Mouse (Mus musculus): ENCODE measurements around the gene Wbp1l.
"Not testable (repeated sequence)": the region's sequence is repeated elsewhere in the genome, so short reads cannot be mapped to it uniquely, and the experiment has no call there.

Wbp1l gene

DNA sequence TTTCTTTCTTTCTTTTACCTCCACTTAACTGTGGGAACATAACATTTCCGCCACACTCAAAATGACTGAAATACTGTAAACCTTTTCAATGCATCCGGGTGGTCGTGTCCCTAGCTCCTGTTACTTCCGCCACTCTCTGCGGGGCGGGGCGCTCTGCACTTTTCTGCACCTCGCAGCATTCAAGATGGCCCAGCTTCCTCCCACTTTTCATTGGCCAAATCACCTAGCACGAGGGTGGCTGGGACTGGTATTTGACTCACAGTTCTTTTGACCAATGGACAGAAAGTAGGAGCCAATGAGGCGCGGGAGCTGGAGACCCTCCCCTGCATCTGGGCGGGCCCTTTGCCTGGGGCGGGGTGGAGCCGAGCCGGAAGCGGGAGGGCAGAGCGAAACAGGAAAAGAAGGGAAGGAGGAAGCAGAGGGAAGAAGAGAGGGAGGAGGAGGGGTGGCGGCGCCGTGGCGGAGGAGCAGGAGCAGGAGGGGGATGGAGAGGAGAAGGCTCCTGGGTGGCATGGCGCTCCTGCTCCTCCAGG lies at the start of gene Wbp1l:
TSS of gene Wbp1l (plus strand) at position 365 of the 533 bp plus-strand sequence.
- DNase-seq (ENCODE audit: low spot score in 2 of 2): peak; percentile 99

DNA sequence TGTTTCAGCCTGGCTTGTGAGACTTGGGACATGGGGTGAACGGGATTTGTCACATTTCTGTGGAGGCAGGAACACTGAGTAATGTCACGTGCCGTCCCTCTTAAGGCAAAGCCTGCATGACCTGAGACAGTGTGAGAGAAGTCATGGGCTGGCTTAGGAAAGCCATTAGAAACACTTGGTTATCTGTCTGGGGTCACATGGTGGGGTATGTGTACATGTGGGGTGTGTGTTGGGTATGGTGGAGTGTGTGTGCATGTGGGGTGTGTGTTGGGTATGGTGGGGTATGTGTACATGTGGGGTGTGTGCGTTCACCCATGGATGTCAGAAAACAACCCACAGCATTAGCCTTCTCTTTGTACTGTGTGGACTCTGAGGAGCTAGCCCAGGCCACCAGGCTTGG lies 48.5 kb upstream of the Wbp1l start:
- no peak for DNase-seq (ENCODE audit: low spot score in 2 of 2)

DNA sequence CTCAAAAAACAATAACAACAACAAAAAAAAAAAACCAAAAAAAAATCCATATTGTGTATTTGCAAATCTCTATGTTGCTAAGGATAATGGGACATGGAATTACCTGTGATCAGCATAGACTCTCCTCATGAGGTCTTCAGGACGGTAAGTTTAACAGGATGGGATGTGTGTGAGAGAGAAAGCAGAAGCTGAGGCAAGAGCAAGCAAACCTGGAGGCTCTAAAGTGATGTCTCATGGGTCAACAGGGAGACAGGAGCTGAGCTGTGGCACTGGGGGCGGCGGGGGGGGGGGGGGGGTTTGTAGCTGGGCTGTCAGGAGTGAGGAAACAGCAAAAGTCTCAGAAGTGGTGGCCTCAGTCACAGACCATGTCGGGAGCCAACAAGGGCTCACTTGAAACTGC lies 46.4 kb upstream of the Wbp1l start:
- no peak for DNase-seq (ENCODE audit: low spot score in 2 of 2)

DNA sequence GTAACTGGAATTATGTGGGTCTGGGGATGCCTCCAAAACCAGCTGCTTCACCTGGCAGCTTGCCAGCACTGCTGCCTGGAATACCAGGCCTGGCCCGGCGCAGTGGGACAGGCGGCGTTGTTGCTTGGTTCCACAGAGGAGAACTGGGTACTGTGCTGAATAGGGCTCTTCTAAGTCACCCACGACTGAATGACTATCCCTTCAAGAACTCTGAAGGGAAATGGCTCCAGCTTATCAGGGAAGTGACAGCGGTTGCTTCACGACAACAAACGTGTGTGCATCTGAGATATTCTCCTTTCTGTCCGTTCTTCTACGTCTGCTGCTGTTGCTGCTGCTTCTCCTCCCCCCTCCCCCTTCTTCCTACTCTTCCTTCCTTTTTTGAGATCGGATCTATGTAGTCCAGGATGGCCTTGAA lies 45.3 kb upstream of the Wbp1l start:
- no peak for DNase-seq (ENCODE audit: low spot score in 2 of 2)

DNA sequence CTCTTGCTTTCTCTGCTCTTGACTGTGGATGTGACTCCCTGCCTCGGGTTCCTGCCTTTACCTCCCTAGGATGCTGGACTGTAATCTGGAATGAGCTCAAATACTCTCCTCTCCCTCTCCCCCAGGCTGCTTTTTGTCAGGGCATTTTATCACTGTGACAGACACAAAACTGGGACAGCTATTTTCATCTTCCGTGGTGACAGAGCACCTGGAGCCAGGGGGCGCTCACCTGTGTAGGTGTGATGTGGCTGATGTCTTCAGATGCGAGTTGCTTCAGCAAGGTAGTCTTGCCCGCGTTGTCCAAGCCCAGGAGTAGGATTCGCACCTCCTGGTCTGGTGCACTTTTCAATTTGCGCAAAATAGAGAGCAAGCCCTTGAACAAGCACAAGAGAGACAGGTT lies 40.9 kb upstream of the Wbp1l start:
- DNase-seq (ENCODE audit: low spot score in 2 of 2): no peak

DNA sequence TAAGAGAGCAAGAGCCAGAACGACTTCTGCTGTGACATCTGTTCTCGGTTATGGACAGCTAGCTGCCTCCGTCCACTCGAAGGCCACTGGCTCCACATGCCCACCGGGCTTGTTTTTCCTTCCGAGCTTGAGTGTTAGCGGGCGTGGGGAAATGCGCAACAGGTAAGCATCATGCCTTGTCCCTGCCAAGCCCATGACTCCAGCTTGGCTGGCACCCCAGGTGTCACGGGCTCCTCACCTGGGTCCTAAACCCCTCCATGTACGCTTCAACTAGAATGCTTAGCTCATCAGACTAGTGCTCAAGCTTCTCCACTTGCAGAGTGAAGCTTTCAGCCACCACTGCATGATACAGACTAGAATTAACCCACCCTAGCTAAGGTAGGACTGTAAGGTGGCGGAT lies 40.3 kb upstream of the Wbp1l start:
- DNase-seq (ENCODE audit: low spot score in 2 of 2): no peak

DNA sequence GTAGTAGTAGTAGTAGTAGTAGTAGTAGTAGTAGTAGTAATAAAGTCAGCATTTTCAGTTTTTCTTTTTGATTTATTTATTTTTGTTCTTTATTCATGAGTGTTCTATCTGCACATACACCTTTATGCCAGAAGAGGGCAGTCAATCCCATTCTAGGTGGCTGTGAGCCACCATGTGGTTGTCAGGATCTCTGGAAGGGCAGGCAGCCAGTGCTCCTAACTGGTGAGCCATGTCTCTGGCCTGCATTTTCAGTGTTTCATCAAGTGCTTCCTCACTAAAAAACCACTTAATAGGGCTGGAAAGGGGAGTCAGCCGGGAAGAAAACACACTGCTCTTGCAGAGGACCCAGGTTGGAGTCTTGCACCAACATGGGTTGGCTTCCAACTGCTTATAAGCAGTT lies 36.8 kb upstream of the Wbp1l start:
- DNase-seq (ENCODE audit: low spot score in 2 of 2): peak; percentile 49 to 68

DNA sequence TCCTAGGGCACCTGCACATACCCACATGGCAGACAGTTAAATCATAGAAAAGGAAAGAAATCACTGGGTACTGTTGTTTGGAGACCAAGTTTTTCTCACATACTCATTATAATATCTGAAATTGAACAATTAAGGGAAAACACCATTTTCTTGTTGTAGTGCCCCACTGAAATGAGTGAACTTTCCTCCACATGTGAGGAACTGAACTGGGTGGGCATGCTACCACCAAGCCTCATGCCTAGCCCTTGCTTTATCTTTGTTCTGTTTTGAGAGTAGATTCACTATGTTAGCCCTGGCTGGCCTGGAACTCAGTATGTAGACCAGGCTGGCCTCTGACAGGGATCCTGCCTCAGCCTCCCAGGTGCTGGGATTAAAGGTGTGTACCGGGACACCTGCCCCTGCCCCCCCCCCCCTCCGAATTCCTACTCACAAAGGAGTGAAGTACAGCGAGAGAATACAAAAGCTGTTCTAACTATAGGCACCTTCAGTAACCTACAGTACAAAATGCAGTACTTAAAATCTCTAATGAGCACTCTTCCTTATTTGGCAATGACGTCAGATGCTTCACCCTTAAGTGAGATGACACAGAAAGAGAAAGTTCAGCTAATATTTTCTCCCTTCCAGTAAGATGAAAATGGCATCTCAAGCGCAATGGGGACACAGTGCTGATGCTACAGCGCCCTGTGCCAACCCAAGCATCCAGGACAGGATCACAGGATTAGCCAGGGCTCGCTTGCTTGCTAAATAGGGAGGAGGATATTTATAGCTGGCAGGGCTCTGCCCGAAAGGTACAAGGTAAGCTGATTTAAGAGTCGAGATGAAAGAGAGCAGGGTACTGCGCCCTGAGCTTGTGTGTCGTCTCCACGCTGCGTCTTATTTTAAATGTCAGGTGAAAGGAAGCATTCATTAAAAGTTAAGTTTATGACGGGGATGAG lies 36.0 kb upstream of the Wbp1l start:
- DNase-seq (ENCODE audit: low spot score in 2 of 2): peak; percentile 41 to 54

DNA sequence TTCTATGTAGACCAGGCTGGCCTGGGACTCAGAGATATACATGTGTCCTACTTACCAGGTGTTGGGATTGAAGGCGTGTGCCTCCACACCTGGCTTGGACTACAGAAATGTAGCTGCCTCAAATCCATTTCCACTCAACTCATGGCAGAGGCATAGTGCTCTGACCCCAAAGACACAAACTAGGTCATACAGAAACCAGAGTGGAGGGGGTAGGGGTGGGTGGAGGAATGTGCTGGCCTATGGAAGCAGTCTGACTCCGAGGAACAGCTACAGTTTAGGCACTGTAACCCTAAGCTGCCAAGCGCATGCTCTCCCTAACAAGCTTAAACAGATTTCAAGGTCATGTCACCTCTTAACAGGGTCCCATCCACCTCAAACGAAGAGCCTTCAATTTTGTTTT lies 35.3 kb upstream of the Wbp1l start:
- no peak for DNase-seq (ENCODE audit: low spot score in 2 of 2)

DNA sequence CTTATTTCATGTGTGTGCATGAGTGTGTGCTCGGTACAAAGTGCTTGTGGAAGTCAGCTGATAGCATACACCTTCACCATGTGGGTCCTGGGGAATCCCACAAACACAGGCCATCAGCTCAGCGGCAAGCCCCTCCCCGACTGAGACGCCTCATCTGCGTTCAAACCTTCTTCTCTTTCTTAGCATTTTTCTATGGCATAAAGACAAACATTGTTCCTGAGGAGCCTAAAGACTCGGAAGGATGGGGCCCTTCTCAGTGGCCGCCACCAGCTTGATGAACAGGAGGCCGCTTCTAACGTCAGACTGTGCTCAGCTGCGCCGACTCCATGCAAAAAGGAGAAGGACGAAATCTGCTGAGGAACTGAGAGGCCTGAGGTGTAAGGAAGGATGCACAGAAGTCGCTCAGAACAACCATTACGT lies 34.8 kb upstream of the Wbp1l start:
- no peak for DNase-seq (ENCODE audit: low spot score in 2 of 2)

DNA sequence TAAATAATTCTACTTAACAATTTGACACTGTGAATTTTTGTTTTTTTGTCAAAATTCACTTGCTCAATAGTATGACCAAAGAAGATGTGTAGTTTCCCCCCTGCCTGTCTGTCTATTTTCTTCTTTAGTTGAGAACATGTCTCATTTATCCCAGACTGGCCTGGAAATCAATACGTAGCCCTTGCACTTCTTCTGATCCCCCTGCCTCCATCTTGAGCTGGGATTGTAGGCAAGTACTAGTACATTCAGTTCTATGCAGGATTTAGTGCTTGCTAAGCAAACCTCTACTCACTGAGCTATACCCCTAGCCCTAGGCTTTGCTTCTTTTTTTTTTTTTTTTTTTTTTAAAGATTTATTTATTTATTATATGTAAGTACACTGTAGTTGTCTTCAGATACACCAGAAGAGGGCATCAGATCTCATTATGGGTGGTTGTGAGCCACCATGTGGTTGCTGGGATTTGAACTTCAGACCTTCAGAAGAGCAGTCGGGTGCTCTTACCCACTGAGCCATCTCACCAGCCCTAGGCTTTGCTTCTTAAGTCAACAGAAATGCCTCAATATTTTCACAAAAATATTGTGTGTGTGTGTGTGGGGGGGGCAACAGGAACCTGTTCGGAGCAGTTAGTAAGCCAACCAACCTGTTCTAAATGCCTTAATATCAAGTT lies 27.5 kb upstream of the Wbp1l start:
- not testable (repeated sequence) for DNase-seq (ENCODE audit: low spot score in 2 of 2)

DNA sequence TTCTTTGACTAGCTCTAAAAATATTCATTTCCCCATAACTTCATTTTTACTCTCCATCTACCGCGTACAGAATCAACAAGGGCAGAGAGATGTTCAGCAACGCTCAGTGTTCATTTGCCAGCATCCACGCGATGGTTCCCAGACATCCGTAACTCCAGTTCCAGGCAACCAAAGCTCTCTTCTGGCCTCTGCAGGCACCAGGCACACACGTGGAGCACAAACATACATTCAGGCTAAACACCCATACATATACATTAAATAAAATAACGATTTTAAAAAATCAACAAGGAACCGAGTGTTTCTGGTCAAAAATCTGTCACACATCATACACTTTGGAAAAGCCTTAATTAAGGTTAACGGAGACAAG lies 27.0 kb upstream of the Wbp1l start:
- no peak for DNase-seq (ENCODE audit: low spot score in 2 of 2)

DNA sequence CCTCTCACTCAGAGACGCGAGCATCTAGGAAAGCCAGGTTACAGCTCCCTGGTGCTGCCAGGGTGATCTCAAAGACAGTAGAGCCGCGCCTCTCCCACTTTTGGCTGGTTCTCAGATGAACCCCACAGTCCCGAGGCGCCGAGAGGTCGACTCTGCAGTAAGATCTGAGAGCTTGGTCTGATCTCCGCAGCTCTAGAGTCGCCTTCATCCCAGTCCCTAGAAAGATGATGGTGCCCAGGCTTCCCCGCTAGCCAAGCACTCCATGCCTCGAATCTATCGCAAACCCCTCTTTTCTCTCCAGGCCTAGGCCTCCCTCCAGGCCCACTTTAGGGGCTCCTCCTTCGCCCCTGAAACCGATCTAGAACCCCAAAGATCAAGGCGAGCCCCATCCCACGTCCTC lies 26.3 kb upstream of the Wbp1l start:
- peak in 1 of 2 experiments; percentile 22 for DNase-seq (ENCODE audit: low spot score in 2 of 2)

DNA sequence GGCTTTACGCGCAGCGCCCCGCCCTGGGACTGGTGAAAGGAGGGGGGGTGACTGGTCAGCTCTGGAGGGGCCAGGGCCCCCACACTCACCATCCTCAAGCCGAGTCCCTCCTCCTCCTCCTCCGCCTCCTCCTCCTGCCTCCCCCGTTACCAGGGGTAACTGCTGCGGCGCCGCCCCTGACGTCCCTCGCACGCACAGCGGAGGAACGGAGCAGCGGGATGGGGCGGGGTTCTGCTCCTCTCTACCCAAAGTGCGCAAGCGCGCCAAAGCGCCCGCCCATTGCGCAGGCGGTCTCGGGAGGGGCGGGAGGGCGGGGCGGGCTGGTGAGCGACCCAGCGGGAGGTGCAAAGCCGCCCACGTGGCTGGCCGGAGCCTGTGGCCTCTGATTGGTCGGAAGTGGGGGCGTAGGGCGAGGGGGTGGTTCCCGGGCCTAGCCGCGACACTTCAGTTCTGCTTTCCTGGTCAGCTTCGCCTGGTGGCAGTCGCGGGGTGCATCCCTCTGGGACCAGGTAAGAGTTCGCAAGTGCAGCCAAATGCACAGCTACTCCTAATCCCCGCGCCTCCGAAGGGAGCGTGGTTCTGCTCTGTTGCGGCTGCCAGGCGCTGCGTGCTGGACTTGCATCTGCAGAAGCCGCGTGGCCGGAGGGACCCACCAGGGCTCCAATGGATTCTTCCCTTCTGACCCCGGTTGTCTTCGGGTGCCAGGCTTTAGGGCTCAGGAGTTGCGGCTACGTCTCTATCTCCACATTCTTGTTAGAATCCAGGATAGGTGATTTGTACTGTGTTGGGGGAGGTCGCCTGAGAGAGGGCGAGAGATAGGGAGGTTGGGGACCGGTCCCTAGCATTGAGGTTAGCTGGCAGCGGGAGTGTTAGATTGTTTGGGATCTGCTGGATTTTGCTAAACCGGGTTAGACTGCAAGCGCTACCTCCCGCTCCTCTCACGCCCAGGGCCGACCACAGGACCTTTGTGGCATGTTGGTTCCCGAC lies 25.6 kb upstream of the Wbp1l start, which contains the start of the genes Arl3 and Sfxn2:
TSS of gene Arl3 (minus strand) at position 248 of the 987 bp plus-strand sequence.
TSS of gene Sfxn2 (plus strand) at position 415 of the 987 bp plus-strand sequence.
- peak; percentile 94 to 95 for DNase-seq (ENCODE audit: low spot score in 2 of 2)

DNA sequence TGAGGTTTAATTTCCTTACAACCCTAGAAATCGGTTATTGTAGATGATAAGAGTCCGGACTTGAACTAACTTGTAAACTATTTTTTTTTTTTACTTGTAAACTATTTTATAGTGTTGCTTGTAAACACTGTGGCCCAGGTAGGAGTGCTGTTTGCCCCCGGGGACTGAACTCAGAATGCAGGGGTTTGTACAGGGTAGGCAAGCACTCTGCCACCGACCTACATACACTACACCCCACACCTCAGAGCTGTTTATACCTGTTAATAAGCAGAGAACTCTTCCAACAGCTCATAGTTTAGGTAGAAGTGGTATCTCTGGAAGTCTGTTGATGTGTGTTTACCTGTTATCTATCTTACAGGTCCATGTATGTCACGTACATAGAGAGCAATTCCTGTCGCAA lies 24.9 kb upstream of the Wbp1l start:
- no peak for DNase-seq (ENCODE audit: low spot score in 2 of 2)

DNA sequence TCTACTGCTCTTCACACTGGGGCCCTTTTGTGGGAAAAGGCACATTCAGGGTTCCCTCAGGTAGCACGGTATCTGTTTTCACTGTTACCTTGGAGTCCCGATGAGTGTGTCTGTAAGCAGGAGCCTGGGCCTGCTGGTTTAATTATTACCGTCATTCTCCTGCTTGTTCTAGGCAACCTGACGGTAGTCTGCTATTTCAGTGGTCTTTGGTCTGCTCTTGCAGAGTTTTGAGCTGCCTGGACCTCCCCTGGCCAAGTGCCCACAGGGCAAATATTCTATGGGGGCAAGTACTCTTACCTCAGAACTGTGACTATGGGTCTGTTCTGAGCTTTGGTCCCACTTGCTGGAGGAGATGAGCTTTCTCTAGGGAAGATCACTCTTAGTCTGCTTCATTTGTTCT lies 23.7 kb upstream of the Wbp1l start:
- no peak for DNase-seq (ENCODE audit: low spot score in 2 of 2)

DNA sequence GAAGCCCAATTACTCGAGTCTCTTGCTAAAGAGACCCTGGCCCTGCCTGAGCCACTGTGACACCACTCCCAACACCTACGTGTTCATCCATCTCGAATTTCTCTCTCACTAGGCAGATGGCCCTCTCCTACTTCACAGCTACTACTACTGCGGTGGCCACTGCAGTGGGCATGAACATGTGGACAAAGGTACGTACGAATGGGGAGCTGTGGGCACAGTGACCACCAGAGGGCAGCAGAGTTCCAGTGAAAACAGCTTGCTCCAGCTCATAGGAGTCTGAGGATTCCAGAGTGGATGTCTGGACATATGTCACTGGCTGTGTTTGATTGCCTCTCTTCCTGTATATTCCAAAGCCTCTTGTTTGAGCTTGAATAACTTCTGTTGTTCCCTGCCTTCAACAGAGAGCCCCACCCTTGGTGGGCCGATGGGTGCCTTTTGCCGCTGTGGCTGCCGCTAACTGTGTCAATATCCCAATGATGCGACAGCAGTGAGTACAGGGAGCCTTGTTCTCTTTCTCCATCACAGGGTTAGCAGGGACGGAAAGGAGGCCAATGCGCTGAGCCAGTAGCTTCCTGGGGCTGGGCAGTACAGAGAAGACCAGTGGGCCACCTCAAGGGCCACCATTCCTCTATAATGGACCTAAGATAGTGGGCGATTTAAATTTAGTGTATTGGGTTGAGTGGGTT lies 10.9 kb upstream of the Wbp1l start:
- peak; percentile 59 to 79 for DNase-seq (ENCODE audit: low spot score in 2 of 2)

DNA sequence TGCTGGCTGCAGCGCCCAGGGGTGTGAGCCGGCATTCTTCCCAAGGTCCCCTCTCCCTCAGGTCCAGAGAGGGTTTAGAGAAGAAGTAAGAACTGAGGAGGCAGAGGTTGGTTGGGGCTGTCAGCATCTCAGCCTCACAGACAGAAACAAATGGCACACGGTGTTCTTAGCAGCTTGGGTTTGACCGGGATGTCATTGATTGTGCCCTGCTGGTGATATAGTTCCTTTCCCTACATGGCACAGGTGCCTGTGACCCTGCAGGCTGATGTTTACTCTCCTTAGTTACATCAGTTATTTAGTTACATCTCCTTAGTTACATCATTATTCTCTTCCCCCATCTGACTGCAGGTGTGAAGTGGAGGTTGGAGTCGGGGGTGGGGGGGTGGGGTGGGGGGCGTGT lies 7.3 kb upstream of the Wbp1l start:
- no peak for DNase-seq (ENCODE audit: low spot score in 2 of 2)

DNA sequence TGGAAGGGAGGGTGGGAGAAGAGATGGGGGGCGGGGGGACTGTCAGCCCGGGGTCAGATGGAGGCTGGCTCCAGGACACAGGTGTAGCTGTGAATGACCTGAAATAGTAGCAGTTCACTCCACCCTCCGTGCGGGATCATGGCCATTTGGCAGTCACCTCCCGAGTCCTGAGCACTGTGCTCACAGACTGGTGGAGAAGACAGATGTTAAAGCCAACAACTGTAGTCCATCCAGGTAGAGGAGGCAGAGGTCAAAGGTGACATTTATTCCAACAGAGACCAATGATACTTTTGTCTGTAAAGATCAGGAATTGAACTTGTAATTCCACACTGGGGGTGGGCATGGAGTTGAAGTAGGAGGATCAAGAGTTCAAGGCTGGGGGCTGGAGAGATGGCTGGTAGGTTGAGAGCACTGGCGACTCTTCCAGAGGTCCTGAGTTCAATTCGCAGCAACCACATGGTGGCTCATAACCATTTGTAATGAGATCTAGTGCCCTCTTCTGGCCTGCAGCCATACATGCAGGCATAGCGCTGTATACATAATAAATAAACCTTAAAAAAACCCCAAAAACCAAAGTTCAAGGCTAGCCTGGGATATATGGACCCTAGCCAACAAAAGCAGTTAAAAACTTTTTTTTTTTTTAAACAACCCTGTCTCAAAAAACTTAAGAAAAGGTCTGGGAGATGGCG lies 6.0 kb upstream of the Wbp1l start:
- no peak for DNase-seq (ENCODE audit: low spot score in 2 of 2)

DNA sequence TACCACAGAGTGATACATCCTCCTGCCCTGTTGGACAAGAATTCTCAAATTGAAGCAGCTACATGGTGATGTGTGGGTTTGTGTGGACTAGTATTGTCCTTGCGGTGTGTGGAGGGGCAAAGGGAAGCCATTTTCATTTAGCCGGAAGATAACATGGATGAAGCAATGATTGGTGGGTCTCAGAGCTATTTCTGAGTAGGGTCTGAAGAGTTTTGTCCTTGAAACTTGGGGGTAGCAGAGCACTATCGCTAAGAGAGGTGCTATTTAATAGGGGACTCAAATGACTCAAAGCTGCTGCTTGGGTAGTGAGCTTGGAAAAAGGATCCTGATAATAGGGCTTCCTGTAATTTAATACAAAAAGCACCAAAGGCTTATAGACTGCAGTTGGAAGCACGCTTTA lies 697 bp upstream of the Wbp1l start:
- no peak for DNase-seq (ENCODE audit: low spot score in 2 of 2)
